Mouse (Mus musculus) spleen, adult 2 months (tissue): ENCODE measurements at regions not wholly inside any gene's neighbourhood (a gene's known extent, or its start where the extent isn't known, plus 50 kb on each side); places are given as distances from the start of the nearest gene placed in this dataset.

Experiments
- CTCF ChIP-seq: fragments of 200-500 bp; IDR thresholded peaks from 2 replicates; pipeline ENCODE4 v1.5.1; 2011; ENCODE audit warnings: mild to moderate bottlenecking, inconsistent platforms; ENCODE audit not compliant: insufficient read depth, insufficient read length, insufficient replicate concordance; ENCODE audit errors: extremely low read depth
- POLR2A ChIP-seq: fragments of 200-500 bp; IDR thresholded peaks from 2 replicates; pipeline ENCODE4 v1.6.1; 2011; ENCODE audit warnings: low read depth, low read length, inconsistent platforms

DNA sequence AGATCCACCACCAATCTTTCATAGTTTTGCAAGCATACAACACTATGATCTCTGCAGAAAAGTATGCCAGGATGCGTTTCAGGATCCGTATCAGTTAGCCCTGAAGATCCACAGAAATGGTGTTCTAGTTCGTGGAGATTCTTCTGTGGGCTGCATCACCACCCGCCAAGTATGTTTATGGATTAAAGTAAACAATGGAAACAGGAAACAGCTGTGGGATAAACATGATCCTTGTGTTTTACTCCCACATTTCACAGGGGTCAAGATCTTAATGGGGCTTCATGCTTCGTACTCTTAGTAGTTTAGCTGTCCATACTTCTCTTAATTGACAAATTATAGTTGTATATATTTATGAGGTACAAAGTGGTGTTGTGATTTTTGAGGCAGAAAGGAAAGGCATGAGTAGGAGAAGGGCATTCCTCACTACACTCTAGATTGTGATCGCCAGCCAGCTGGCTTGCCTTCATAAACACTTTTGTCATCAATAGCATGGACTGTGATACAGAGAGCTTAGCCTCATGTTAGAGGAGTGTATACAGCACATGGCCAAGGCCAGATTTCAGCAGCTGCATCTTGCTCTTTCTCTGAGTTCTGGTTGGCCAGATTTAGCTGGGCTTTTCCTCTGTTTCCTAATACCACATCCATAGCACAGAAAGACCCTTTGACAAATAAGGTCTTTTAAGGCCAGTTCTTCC, 195.8 kb upstream of the Fermt1 start:
- TF ChIP-seq POLR2A (no peak), CTCF (no peak)
